19 mouse cellular contexts compared by ENCODE assay signal in genomic region chr11:120641869-120642268, GRCm38 (mm10). TPM values are rescaled to one million over a fixed set of nuclear protein-coding genes. Genes with fewer than 3 reads are reported as not detected.
DNase-seq lines count a peak whose midpoint lies in the region; ATAC-seq lines count a peak whose summit lies in the region.
"Had no signal": no experiment of that assay in that cellular context is flagged by ENCODE, and none has a peak within 500 bp of the region (broad histone marks: within the 10 kb centered on the region; RNA-seq: fewer than 3 reads in every experiment).

No protein-coding gene starts in this region.

- DNase-seq in forebrain, embryonic 10.5 days (ENCODE audit: extremely low spot score, low spot score): no peak
- no peak for DNase-seq in kidney, adult 11 months
- DNase-seq in A20 (ENCODE audit: low read depth, low spot score): peak; percentile 33
- no peak for DNase-seq in Muller cell, postnatal 12 days (ENCODE audit: inconsistent ontology term)
- DNase-seq in gastrocnemius, postnatal 36 days: no peak
- DNase-seq: adrenal gland, postnatal 25 days; cerebellum, postnatal 14 days; forebrain, postnatal 0 days; gastrocnemius, postnatal 14 days; lung, adult 2 months had no signal

- peaks cover 37% of the 10 kb centered on the region for H3K4me1 ChIP-seq in forebrain, embryonic 10.5 days
- H3K4me1 ChIP-seq in forebrain, embryonic 12.5 days: peaks cover 14% of the 10 kb centered on the region
- peaks cover 18% of the 10 kb centered on the region for H3K4me1 ChIP-seq in kidney, embryonic 15.5 days
- peaks cover 14% of the 10 kb centered on the region for H3K4me1 ChIP-seq in limb, embryonic 12.5 days (replicated peaks)

- no peak for ATAC-seq in forebrain, embryonic 12.5 days (ENCODE audit: low FRiP score)
- no peak for ATAC-seq in kidney, embryonic 15.5 days (replicated peaks; ENCODE audit: low FRiP score)
- no peak for ATAC-seq in limb, embryonic 12.5 days (ENCODE audit: insufficient number of reproducible peaks, insufficient read depth, low FRiP score, low TSS enrichment, low read depth)
- ATAC-seq: forebrain, postnatal 0 days had no signal

- no peak overlapping the region for H3K27ac ChIP-seq in forebrain, embryonic 10.5 days
- H3K27ac ChIP-seq in forebrain, embryonic 12.5 days: no peak overlapping the region
- H3K27ac ChIP-seq in kidney, embryonic 15.5 days: no peak overlapping the region
- H3K27ac ChIP-seq in limb, embryonic 12.5 days: no peak overlapping the region
- H3K27ac ChIP-seq: embryonic facial prominence, embryonic 12.5 days; midbrain, embryonic 10.5 days had no signal

- 90% methylated on average over 8 of the region's 8 CpGs for WGBS in forebrain, embryonic 10.5 days
- WGBS in forebrain, embryonic 12.5 days: 88% methylated on average over 8 of the region's 8 CpGs
- WGBS in kidney, embryonic 15.5 days: 83% methylated on average over 8 of the region's 8 CpGs
- 79% methylated on average over 8 of the region's 8 CpGs for WGBS in limb, embryonic 12.5 days

- peak overlapping the region; percentile 66; the same call in 1 of the 2 replicates for H3K4me3 ChIP-seq in forebrain, embryonic 10.5 days
- H3K4me3 ChIP-seq in forebrain, embryonic 12.5 days (replicated peaks): no peak overlapping the region
- no peak overlapping the region for H3K4me3 ChIP-seq in kidney, embryonic 15.5 days (replicated peaks)
- H3K4me3 ChIP-seq in limb, embryonic 12.5 days (replicated peaks): no peak overlapping the region

- peaks cover 21% of the 10 kb centered on the region for H3K27me3 ChIP-seq in forebrain, embryonic 10.5 days (ENCODE audit: poor library complexity, severe bottlenecking)
- peaks cover 27% of the 10 kb centered on the region for H3K27me3 ChIP-seq in forebrain, embryonic 12.5 days
- H3K27me3 ChIP-seq in kidney, embryonic 15.5 days: peaks cover 9% of the 10 kb centered on the region; the same call in 1 of the 2 replicates
- peaks cover under 1% of the 10 kb centered on the region; the same call in 1 of the 2 replicates for H3K27me3 ChIP-seq in limb, embryonic 12.5 days

- intact Hi-C loops in gastrocnemius, postnatal 36 days (cut with DNase I): no loop called here

- no peak overlapping the region for H3K4me2 ChIP-seq in forebrain, embryonic 12.5 days
- H3K4me2 ChIP-seq in kidney, embryonic 15.5 days: no peak overlapping the region
- H3K4me2 ChIP-seq in limb, embryonic 12.5 days: peak overlapping the region; percentile 78; the same call in 1 of the 2 replicates

- no peaks in the 10 kb centered on the region for H3K36me3 ChIP-seq in forebrain, embryonic 10.5 days (replicated peaks)
- H3K36me3 ChIP-seq in forebrain, embryonic 12.5 days (replicated peaks): no peaks in the 10 kb centered on the region
- H3K36me3 ChIP-seq in kidney, embryonic 15.5 days: no peaks in the 10 kb centered on the region
- H3K36me3 ChIP-seq in limb, embryonic 12.5 days: no peaks in the 10 kb centered on the region
- H3K36me3 ChIP-seq: embryonic facial prominence, embryonic 12.5 days; midbrain, embryonic 10.5 days had no signal

- H3K9me3 ChIP-seq in forebrain, embryonic 10.5 days: no peaks in the 10 kb centered on the region
- H3K9me3 ChIP-seq in forebrain, embryonic 12.5 days: no peaks in the 10 kb centered on the region
- H3K9me3 ChIP-seq in kidney, embryonic 15.5 days (replicated peaks): no peaks in the 10 kb centered on the region
- H3K9me3 ChIP-seq in limb, embryonic 12.5 days: no peaks in the 10 kb centered on the region
- H3K9me3 ChIP-seq: embryonic facial prominence, embryonic 12.5 days; midbrain, embryonic 10.5 days had no signal

- no peak overlapping the region for H3K9ac ChIP-seq in forebrain, embryonic 12.5 days
- 0 out of 2 replicates have a peak overlapping the region, but pooled peaks have one; percentile 66 for H3K9ac ChIP-seq in kidney, embryonic 15.5 days
- H3K9ac ChIP-seq in limb, embryonic 12.5 days (replicated peaks): no peak overlapping the region; the same call in 1 of the 2 replicates
- H3K9ac ChIP-seq: forebrain, postnatal 0 days had no signal

RNA-seq across cellular contexts. Expression of gene Pycr1, which starts 1.7 kb away (rescaled TPM):
- polyA plus RNA-seq in forebrain, embryonic 10.5 days (2016; fragmentation: Nextera tagmentation; extraction: Ambion mirVana): 37.5 and 40.5 TPM in 2 replicates
- 32.5 and 32.8 TPM in 2 replicates for polyA plus RNA-seq in forebrain, embryonic 12.5 days (2016; fragmentation: Nextera tagmentation; extraction: Ambion mirVana)
- 25.4 and 29.3 TPM in 2 replicates for polyA plus RNA-seq in kidney, embryonic 15.5 days (2015; fragmentation: Nextera tagmentation; extraction: Ambion mirVana)
- polyA plus RNA-seq in limb, embryonic 12.5 days (2016; fragmentation: Nextera tagmentation; extraction: Ambion mirVana): 29.9 and 34.3 TPM in 2 replicates
- total RNA-seq in gastrocnemius, postnatal 36 days (2021): 1 to 10 TPM; 3.2 to 5.8 TPM
- total RNA-seq: neutrophil, adult 5-6 weeks had no signal

RNA-seq across cellular contexts. Expression of gene Myadml2, which starts 6.1 kb away (rescaled TPM):
- polyA plus RNA-seq in forebrain, embryonic 10.5 days (2016; fragmentation: Nextera tagmentation; extraction: Ambion mirVana): not detected in 2 replicates
- not detected in 2 replicates for polyA plus RNA-seq in forebrain, embryonic 12.5 days (2016; fragmentation: Nextera tagmentation; extraction: Ambion mirVana)
- polyA plus RNA-seq in kidney, embryonic 15.5 days (2015; fragmentation: Nextera tagmentation; extraction: Ambion mirVana): 0.28 and 0.29 TPM in 2 replicates
- polyA plus RNA-seq in limb, embryonic 12.5 days (2016; fragmentation: Nextera tagmentation; extraction: Ambion mirVana): 0.36 and 0.68 TPM in 2 replicates
- total RNA-seq in gastrocnemius, postnatal 36 days (2021): 100 to 1,000 TPM; 129 to 137 TPM
- total RNA-seq: adrenal gland, postnatal 25 days; ES-E14; neutrophil, adult 5-6 weeks had no signal
- polyA plus RNA-seq: embryonic facial prominence, embryonic 12.5 days; intestine, embryonic 14.5 days; midbrain, embryonic 10.5 days; testis, adult 2 months had no signal

RNA-seq across cellular contexts. Expression of gene Mafg, which starts 8.5 kb away (rescaled TPM):
- 20.2 and 22.7 TPM in 2 replicates for polyA plus RNA-seq in forebrain, embryonic 10.5 days (2016; fragmentation: Nextera tagmentation; extraction: Ambion mirVana)
- polyA plus RNA-seq in forebrain, embryonic 12.5 days (2016; fragmentation: Nextera tagmentation; extraction: Ambion mirVana): 30.9 and 32.9 TPM in 2 replicates
- polyA plus RNA-seq in kidney, embryonic 15.5 days (2015; fragmentation: Nextera tagmentation; extraction: Ambion mirVana): 32.2 and 35.9 TPM in 2 replicates
- 28.8 and 29.9 TPM in 2 replicates for polyA plus RNA-seq in limb, embryonic 12.5 days (2016; fragmentation: Nextera tagmentation; extraction: Ambion mirVana)
- total RNA-seq in gastrocnemius, postnatal 36 days (2021): 10 to 100 TPM; 48.3 to 53.7 TPM

RNA-seq across cellular contexts. Expression of gene Sirt7, which starts 16.8 kb away (rescaled TPM):
- 30.1 and 32.8 TPM in 2 replicates for polyA plus RNA-seq in forebrain, embryonic 10.5 days (2016; fragmentation: Nextera tagmentation; extraction: Ambion mirVana)
- polyA plus RNA-seq in forebrain, embryonic 12.5 days (2016; fragmentation: Nextera tagmentation; extraction: Ambion mirVana): 43.1 and 43.3 TPM in 2 replicates
- 32.7 and 33.9 TPM in 2 replicates for polyA plus RNA-seq in kidney, embryonic 15.5 days (2015; fragmentation: Nextera tagmentation; extraction: Ambion mirVana)
- polyA plus RNA-seq in limb, embryonic 12.5 days (2016; fragmentation: Nextera tagmentation; extraction: Ambion mirVana): 29.5 and 29.9 TPM in 2 replicates
- total RNA-seq in gastrocnemius, postnatal 36 days (2021): 1 to 10 TPM; 4.5 TPM

RNA-seq across cellular contexts. Expression of gene Notum, which starts 19.1 kb away (rescaled TPM):
- polyA plus RNA-seq in forebrain, embryonic 10.5 days (2016; fragmentation: Nextera tagmentation; extraction: Ambion mirVana): 0.57 and 0.75 TPM in 2 replicates
- 0.13 and 0.49 TPM in 2 replicates for polyA plus RNA-seq in forebrain, embryonic 12.5 days (2016; fragmentation: Nextera tagmentation; extraction: Ambion mirVana)
- 5.2 and 7.7 TPM in 2 replicates for polyA plus RNA-seq in kidney, embryonic 15.5 days (2015; fragmentation: Nextera tagmentation; extraction: Ambion mirVana)
- 8.8 and 12.6 TPM in 2 replicates for polyA plus RNA-seq in limb, embryonic 12.5 days (2016; fragmentation: Nextera tagmentation; extraction: Ambion mirVana)
- total RNA-seq in gastrocnemius, postnatal 36 days (2021): not detected
- total RNA-seq: neutrophil, adult 5-6 weeks had no signal
